Mouse (Mus musculus) heart, postnatal 0 days (tissue): ENCODE measurements at regions not wholly inside any gene's neighbourhood (a gene's known extent, or its start where the extent isn't known, plus 50 kb on each side); places are given as distances from the start of the nearest gene placed in this dataset.

ENCODE experiments used
- ATAC-seq: fragments of 200-750 bp; cut with Nextera tagmentation; 2 replicates; pipeline ENCODE4 v1.8.0; 2017; ENCODE audit warnings: low read depth, moderate number of reproducible peaks, moderate library complexity; ENCODE audit not compliant: insufficient read depth
- DNase-seq: peaks from one replicate; pipeline ENCODE4 v3.0.0-alpha.2; 2016; ENCODE audit warnings: low spot score
- H3K27ac ChIP-seq: fragments of 300-500 bp; sonication (generic); 2 replicates; pipeline ENCODE4 v1.5.1; 2014; ENCODE audit warnings: low read depth, mild to moderate bottlenecking
- H3K27me3 ChIP-seq: fragments of 300-500 bp; sonication (generic); 2 replicates; pipeline ENCODE4 v1.6.1; 2014; ENCODE audit warnings: low read length, mixed read lengths; ENCODE audit not compliant: control insufficient read depth, insufficient read depth
- H3K36me3 ChIP-seq: fragments of 300-500 bp; sonication (generic); replicated peaks from 2 replicates; pipeline ENCODE4 v1.6.1; 2014; ENCODE audit warnings: low read length, mixed read lengths; ENCODE audit not compliant: control insufficient read depth, insufficient read depth
- H3K4me1 ChIP-seq: fragments of 300-500 bp; sonication (generic); 2 replicates; pipeline ENCODE4 v1.6.1; 2014; ENCODE audit warnings: antibody characterized with exemption; ENCODE audit not compliant: control insufficient read depth, insufficient read depth
- H3K4me2 ChIP-seq: fragments of 300-500 bp; sonication (generic); 2 replicates; pipeline ENCODE4 v1.6.1; 2014; ENCODE audit warnings: low read depth, mild to moderate bottlenecking, low read length, moderate library complexity
- H3K4me3 ChIP-seq: fragments of 300-500 bp; sonication (generic); 2 replicates; pipeline ENCODE4 v1.5.1; 2014; ENCODE audit warnings: low read depth, low read length
- H3K9ac ChIP-seq: fragments of 300-500 bp; sonication (generic); replicated peaks from 2 replicates; pipeline ENCODE4 v1.6.1; 2014; ENCODE audit warnings: low read depth, low read length, mixed read lengths
- H3K9me3 ChIP-seq: fragments of 300-500 bp; sonication (generic); replicated peaks from 2 replicates; pipeline ENCODE4 v1.6.1; 2016; ENCODE audit warnings: low read length; ENCODE audit not compliant: control insufficient read depth
- CTCF ChIP-seq: IDR thresholded peaks from 2 replicates; pipeline ENCODE4 v1.5.1; 2016; ENCODE audit warnings: antibody characterized with exemption, control low read depth, low read depth
- EP300 ChIP-seq: IDR thresholded peaks from 2 replicates; pipeline ENCODE4 v1.6.1; 2016; ENCODE audit warnings: antibody characterized with exemption, low read depth
- WGBS: fragments of 180-500 bp; shearing (Covaris S2); extraction: QIAGEN DNeasy Blood & Tissue Kit; methylation state at CpG from one replicate; pipeline ENCODE4 v1.1.7; 2014; 5-methylcytosine and 5-hydroxymethylcytosine counted together

DNA sequence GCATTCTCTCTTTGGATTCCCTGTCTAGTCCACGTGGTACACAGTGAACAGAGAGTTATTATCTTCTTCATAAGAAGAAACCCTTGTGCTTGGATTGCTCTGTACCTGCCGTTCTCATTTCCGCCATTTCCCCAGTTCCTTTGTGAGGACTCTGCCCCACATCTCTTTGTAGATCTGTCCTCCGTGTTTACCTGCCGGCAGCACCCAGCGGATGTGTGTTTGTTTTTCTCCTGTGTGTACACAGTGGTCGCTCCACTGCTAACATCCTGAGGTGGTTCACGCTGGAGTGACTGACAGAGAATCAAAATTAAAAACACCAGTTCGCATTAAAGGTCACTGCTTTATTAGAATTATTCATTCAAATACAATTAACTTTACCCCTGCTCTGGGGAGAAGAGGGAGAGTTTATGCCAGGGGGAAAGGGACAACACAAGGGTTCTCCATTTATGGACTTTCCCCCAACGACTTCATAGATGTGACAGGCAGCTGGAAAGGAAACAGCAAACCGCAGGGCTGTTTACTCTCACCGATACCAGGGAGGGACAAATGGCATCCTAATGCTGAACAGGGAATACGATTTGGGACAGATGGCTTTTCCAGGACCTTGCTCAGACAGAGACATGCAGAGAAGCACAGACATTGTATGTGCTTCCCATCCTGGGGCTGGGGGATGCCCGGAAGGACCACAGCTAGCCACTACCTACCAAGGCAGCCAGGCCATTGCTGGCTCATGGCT is 362.5 kb upstream of the Gm765 start:
- no peak overlapping the region for H3K4me3 ChIP-seq
- no peak overlapping the region for H3K27ac ChIP-seq
- WGBS, result 68% methylated on average over 14 of the region's 14 CpGs
- ATAC-seq (no peak), DNase-seq (no peak)
- H3K36me3 ChIP-seq, result no peaks in the 10 kb centered on the region
- no peaks in the 10 kb centered on the region for H3K4me1 ChIP-seq
- no peak overlapping the region for H3K9ac ChIP-seq
- no peak for TF ChIP-seq CTCF
- TF ChIP-seq EP300, result no peak
- no peaks in the 10 kb centered on the region for H3K27me3 ChIP-seq
- no peaks in the 10 kb centered on the region for H3K9me3 ChIP-seq
- no peak overlapping the region for H3K4me2 ChIP-seq

DNA sequence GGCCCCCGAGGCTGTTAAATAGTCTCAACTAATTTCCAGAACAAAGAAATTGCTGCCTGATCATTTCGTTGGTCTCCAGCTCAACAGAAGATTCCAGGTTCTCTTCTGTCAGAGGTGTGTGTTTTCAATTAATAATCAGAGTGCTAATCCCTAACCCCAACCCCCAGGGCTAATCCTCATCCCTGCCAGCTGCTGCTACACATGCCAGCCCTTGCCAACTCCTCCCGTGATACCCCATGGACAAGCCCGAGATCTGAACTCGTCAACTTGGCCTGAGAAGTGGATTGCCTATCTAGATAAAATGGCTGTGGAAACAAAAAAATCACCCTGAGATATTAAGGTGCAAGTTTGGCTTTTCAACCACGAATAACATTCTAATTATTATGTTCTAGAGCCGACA is 355.0 kb upstream of the Gm765 start:
- H3K9ac ChIP-seq, result no peak overlapping the region
- no peak overlapping the region for H3K27ac ChIP-seq
- 77% methylated on average over 7 of the region's 7 CpGs for WGBS
- no peaks in the 10 kb centered on the region for H3K9me3 ChIP-seq
- TF ChIP-seq CTCF, result no peak
- TF ChIP-seq EP300, result no peak
- no peaks in the 10 kb centered on the region for H3K27me3 ChIP-seq
- DNase-seq (no peak), ATAC-seq (no peak)
- H3K36me3 ChIP-seq, result no peaks in the 10 kb centered on the region
- no peak overlapping the region for H3K4me3 ChIP-seq
- no peak overlapping the region for H3K4me2 ChIP-seq
- H3K4me1 ChIP-seq, result no peaks in the 10 kb centered on the region

DNA sequence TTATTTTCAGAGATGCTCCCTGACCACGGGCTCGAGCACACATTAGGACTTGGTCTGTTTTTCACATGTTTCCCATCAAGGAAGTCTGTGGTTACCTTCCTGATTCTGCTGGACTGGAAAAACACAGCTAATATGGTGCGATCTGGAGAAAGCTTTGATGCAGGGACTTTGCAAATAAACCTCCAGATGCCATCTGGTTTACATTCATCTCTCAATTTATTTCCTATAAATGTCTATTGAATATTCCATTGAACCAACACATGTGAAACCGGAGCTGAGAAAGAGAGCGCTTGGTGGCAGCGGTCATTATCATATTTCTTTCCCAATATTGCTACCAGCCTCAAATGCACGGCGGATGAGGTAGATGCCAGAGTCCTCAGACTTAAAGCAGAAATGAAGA is 350.9 kb upstream of the Gm765 start:
- no peak for ATAC-seq
- Histone ChIP-seq H3K9me3 (no peaks in the 10 kb centered on the region), H3K9ac (no peak overlapping the region), H3K27me3 (no peaks in the 10 kb centered on the region), H3K4me3 (no peak overlapping the region), H3K27ac (no peak overlapping the region), H3K4me1 (no peaks in the 10 kb centered on the region), H3K36me3 (no peaks in the 10 kb centered on the region), H3K4me2 (no peak overlapping the region)
- WGBS, result 86% methylated on average over 8 of the region's 8 CpGs
- DNase-seq, result no peak
- no peak for TF ChIP-seq EP300
- no peak for TF ChIP-seq CTCF

DNA sequence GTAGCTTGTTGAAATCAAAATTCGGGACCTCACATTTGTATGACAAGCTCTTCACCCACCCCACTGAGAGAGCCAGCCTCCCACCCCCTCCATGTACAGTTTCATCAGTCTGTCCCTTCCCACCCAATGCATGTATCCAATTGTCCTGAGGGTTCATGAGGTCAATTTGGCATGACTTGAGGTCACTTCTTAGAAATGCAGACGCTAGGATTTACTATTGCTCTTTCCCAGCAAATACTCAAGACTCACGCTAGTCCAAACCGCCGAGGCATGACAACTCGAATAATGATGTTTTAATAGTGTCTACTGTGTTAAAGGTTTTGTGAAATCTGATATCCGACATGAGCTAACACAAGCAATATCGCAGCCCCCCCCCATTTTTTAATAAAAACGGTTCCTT is 347.6 kb upstream of the Gm765 start:
- H3K4me1 ChIP-seq, result no peaks in the 10 kb centered on the region
- ATAC-seq, result no peak
- WGBS, result 89% methylated on average over 9 of the region's 9 CpGs
- no peak for DNase-seq
- H3K27me3 ChIP-seq, result no peaks in the 10 kb centered on the region
- TF ChIP-seq EP300 (no peak), CTCF (no peak)
- no peaks in the 10 kb centered on the region for H3K36me3 ChIP-seq
- no peak overlapping the region for H3K27ac ChIP-seq
- H3K9ac ChIP-seq, result no peak overlapping the region
- H3K4me2 ChIP-seq, result no peak overlapping the region
- no peaks in the 10 kb centered on the region for H3K9me3 ChIP-seq
- no peak overlapping the region for H3K4me3 ChIP-seq

DNA sequence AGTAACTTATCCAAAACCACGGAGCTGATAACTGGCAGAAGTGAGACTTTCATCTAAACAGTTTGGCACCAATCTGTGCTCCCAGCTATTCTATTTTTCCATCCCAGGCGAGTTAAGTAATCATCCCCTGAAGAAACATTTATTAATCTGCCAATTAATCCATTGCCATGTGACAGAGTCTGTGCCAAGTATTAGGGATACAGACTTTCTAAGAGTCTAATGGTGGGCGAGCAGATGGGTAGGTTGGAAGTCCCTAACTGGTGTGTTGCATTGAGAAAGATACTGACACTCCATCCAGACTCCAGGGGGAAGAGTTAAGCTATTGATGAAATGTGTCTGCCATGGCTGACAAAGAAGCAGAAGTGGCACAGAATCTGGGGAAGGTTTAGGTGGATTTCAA is 346.8 kb upstream of the Gm765 start:
- no peak for TF ChIP-seq CTCF

DNA sequence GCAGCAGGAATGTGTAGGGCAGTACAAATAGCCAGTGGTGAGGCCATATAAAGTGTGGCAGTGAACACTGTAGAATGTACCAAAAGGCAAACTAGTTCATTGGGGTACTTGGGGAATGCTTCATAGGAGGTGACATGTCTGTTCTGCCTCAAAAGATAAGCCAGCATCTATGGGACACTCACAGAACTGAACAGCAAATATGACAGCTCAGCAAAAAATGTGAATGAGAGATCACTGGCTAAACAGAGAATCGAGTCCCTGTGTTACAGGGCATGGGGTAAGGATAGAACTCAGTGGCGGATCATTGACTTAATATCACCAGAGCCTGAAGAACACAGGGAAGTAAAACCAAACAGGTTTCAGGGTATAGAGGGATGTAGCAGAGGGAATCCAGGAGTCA is 346.1 kb upstream of the Gm765 start:
- no peak for ATAC-seq
- TF ChIP-seq CTCF, result no peak
- TF ChIP-seq EP300, result no peak
- Histone ChIP-seq H3K27me3 (no peaks in the 10 kb centered on the region), H3K4me2 (no peak overlapping the region), H3K9me3 (no peaks in the 10 kb centered on the region), H3K4me1 (no peaks in the 10 kb centered on the region), H3K27ac (no peak overlapping the region), H3K36me3 (no peaks in the 10 kb centered on the region), H3K9ac (no peak overlapping the region), H3K4me3 (no peak overlapping the region)
- DNase-seq, result no peak
- 76% methylated on average over 2 of the region's 2 CpGs for WGBS

More for the DNA sequence above, 346.8 kb upstream of the Gm765 start:
- ATAC-seq (no peak), DNase-seq (no peak)
- no peak overlapping the region for H3K9ac ChIP-seq
- 65% methylated on average over 3 of the region's 3 CpGs for WGBS
- H3K27ac ChIP-seq, result no peak overlapping the region
- no peaks in the 10 kb centered on the region for H3K9me3 ChIP-seq
- no peaks in the 10 kb centered on the region for H3K4me1 ChIP-seq
- no peak overlapping the region for H3K4me2 ChIP-seq
- H3K4me3 ChIP-seq, result no peak overlapping the region
- no peaks in the 10 kb centered on the region for H3K27me3 ChIP-seq
- no peaks in the 10 kb centered on the region for H3K36me3 ChIP-seq
